Mouse (Mus musculus): Measurements from ENCODE around the gene Rbm8a. TPM values are rescaled to one million over a fixed set of nuclear protein-coding genes. Genes with fewer than 3 reads are reported as not detected.

The Rbm8a gene
- 34.5 TPM for polyA plus RNA-seq (2014; fragmentation: Illumina TruSeq; extraction: RNeasy Lipid Tissue Mini Kit (QIAGEN cat#74804); ENCODE audit: low read depth, low replicate concordance)

DNA sequence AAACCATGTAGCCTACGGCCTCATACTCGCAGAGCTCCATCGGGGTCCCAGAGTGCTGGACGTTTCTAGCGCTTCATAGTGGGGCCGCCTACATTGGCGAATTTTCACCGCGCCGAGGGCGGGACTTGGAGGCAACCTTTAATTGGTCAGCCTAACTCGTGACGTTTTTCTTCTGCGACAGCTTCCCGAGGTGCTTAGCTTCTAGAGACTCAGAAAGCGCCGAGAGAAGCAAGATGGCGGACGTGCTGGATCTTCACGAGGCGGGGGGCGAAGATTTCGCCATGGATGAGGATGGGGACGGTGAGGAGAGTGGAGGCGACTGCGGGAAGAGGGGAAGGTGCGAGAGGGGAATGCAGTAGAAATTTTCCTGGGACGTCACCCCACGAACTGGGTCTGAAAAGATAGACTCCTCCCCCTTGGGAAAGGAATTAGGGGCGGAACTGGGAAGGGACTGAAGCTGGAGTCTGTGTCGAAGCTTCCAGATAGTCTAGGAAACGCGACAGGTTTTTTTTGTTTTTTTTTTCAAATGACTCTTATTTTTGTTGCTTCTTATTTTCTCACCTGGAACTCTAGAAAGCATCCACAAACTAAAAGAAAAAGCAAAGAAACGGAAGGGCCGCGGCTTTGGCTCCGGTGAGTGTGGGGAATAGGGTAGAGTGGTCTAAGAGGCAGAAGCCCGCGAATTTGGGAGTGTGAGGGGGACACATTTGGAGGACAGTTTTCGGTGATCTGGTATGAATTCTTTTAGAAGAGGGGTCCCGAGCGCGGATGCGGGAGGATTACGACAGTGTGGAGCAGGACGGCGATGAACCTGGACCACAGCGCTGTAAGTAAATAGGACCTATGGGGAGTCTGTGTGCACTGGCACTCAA, at the start of gene Rbm8a:
Rbm8a (plus strand) TSS at position 205 of the 872 bp plus-strand sequence.

DNA sequence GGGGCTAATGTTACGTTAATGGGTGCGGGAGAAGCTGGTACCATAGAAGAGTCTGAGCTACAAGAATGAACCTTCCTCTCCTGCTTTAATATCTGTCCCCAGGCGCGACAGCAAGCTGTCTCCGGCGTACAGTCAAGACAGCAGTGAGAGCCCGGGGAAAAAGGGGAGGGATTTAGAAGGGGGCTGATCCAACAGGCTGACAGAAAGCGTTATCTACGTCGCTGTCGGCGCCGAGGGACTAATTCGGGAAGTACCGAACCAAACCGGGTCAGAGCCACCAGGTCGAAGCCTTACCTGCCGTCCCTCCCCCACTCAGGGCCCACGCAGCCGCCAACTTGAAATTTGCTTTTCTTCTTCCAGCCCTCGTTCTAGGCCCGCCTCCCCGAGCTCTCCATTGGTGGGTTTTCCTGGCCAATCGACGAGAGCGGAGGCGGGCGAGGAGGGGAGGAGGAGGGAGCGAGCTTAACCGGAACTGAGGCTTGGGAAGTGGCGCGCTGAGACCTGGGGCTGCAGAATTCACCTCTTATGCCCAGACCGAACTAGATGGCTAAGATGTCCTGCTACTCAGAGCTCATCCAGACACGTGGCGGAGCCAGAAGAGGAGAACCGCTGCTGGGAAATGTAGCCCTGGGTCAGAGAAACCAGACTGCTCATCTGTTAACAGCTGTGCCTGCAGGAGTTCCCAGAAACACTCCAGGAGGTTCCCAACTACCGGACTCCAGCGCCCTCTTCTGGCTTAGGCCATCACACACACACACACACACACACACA, 35.8 kb upstream of the Rbm8a start, which contains the start of gene Polr3gl:
Polr3gl (minus strand) TSS at position 392 of the 771 bp plus-strand sequence.

GRCm38 (mm10) chr3:96596228-96596707, 33.5 kb upstream of the Rbm8a start, which contains the start of gene Ankrd34a:
TSS of gene Ankrd34a (plus strand) at chr3:96596636.

DNA sequence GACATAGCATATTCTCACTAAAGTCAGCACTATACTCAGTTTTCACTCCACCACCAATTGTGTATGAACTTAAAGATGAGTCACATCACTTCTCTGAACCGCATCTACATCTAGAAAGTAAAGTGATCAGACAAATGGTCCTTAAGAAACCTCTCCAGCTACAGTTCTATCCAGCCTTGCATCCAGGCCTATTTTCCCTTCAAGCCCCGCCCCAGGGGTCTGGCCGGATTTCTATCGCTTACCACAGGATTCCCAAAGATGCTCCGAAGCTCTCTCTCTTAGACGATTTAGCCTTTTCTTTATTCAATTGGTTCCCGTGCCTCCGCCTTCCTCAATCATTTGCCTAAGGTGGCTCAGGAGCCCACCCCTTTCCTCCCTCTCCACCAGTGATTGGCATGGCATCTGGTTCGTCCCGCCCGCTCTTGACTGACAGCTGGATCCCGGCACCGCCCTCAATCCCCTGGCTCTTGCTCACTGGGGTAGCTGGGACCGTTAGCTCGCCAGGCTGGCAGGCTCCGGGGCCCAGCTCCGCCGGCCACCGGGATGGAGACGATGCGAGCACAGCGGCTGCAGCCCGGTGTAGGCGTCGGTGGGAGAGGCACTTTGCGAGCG, 29.0 kb upstream of the Rbm8a start, which contains the start of gene Lix1l:
Lix1l (plus strand) TSS at position 511 of the 612 bp plus-strand sequence.

GRCm38 (mm10) chr3:96634928-96635879, 5.5 kb downstream of the Rbm8a start, which contains the start of the genes Pex11b and Gm42957:
TSS of gene Pex11b (plus strand) at chr3:96635376.
TSS of gene Gm42957 (plus strand) at chr3:96635474.

GRCm38 (mm10) chr3:96645018-96645649, 15.4 kb downstream of the Rbm8a start, which contains the start of gene Itga10:
TSS of gene Itga10 (plus strand) at chr3:96645584.

DNA sequence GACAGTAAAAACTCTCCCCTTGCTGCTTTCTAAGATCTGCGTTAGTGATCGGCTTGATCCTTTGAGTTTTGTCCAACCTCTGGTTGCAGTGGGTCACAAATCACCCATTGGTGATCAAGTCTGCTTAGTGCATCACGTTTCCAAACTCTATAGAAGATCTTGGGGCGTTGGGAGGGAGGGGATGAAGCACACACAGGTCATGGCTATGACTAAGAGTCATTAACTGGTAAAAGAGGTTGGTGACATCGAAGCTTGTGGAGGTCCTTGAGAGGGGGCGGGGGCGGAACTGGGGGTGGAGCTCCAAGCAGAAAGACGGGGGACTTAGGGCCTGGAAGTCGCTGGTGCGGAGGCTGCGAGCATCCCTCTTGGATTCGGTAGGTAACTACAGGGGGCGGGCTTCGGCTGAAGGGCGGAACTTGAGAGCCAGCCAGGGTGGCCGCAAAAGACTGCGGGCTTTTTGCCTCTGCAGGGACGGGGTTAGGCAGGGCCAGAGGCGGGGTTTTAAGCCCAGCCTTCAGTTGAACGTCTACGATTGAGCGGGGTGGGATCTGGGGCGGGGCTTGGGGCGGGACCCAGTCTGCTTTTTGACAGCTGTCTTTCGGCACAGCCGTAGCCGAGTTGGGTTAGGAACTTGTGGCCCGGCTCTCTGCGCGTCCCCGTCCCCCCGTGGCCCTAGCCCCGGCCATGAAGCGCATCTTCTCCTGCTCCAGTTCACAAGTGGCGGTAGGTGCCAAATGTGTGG, 40.2 kb downstream of the Rbm8a start, which contains the start of gene Ankrd35:
Ankrd35 (plus strand) TSS at position 405 of the 742 bp plus-strand sequence.

Other genes with a start within 250 kb of the Rbm8a start
- gene BC107364, start 177.6 kb upstream of the Rbm8a start, polyA plus RNA-seq (2014; fragmentation: Illumina TruSeq; extraction: RNeasy Lipid Tissue Mini Kit (QIAGEN cat#74804); ENCODE audit: low read depth, low replicate concordance) = not detected
- 209 TPM for gene Hfe2, start 104.8 kb upstream of the Rbm8a start, polyA plus RNA-seq (2014; fragmentation: Illumina TruSeq; extraction: RNeasy Lipid Tissue Mini Kit (QIAGEN cat#74804); ENCODE audit: low read depth, low replicate concordance)
- 516 TPM for gene Txnip, start 72.0 kb upstream of the Rbm8a start, polyA plus RNA-seq (2014; fragmentation: Illumina TruSeq; extraction: RNeasy Lipid Tissue Mini Kit (QIAGEN cat#74804); ENCODE audit: low read depth, low replicate concordance)
- 2.6 TPM for gene Gm16253, start 52.9 kb upstream of the Rbm8a start, polyA plus RNA-seq (2014; fragmentation: Illumina TruSeq; extraction: RNeasy Lipid Tissue Mini Kit (QIAGEN cat#74804); ENCODE audit: low read depth, low replicate concordance)
- gene Polr3gl, start 35.8 kb upstream of the Rbm8a start, polyA plus RNA-seq (2014; fragmentation: Illumina TruSeq; extraction: RNeasy Lipid Tissue Mini Kit (QIAGEN cat#74804); ENCODE audit: low read depth, low replicate concordance) = 56.2 TPM
- 1.2 TPM for gene Ankrd34a, start 33.3 kb upstream of the Rbm8a start, polyA plus RNA-seq (2014; fragmentation: Illumina TruSeq; extraction: RNeasy Lipid Tissue Mini Kit (QIAGEN cat#74804); ENCODE audit: low read depth, low replicate concordance)
- 31.8 TPM for gene Lix1l, start 28.8 kb upstream of the Rbm8a start, polyA plus RNA-seq (2014; fragmentation: Illumina TruSeq; extraction: RNeasy Lipid Tissue Mini Kit (QIAGEN cat#74804); ENCODE audit: low read depth, low replicate concordance)
- gene Pex11b, start 5.4 kb downstream of the Rbm8a start, polyA plus RNA-seq (2014; fragmentation: Illumina TruSeq; extraction: RNeasy Lipid Tissue Mini Kit (QIAGEN cat#74804); ENCODE audit: low read depth, low replicate concordance) = 39.6 TPM
- not detected for gene Gm42957, start 5.5 kb downstream of the Rbm8a start, polyA plus RNA-seq (2014; fragmentation: Illumina TruSeq; extraction: RNeasy Lipid Tissue Mini Kit (QIAGEN cat#74804); ENCODE audit: low read depth, low replicate concordance)
- 2.5 TPM for gene Itga10, start 15.7 kb downstream of the Rbm8a start, polyA plus RNA-seq (2014; fragmentation: Illumina TruSeq; extraction: RNeasy Lipid Tissue Mini Kit (QIAGEN cat#74804); ENCODE audit: low read depth, low replicate concordance)
- gene Ankrd35, start 40.2 kb downstream of the Rbm8a start, polyA plus RNA-seq (2014; fragmentation: Illumina TruSeq; extraction: RNeasy Lipid Tissue Mini Kit (QIAGEN cat#74804); ENCODE audit: low read depth, low replicate concordance) = 1.1 TPM
- 17.0 TPM for gene Pias3, start 66.5 kb downstream of the Rbm8a start, polyA plus RNA-seq (2014; fragmentation: Illumina TruSeq; extraction: RNeasy Lipid Tissue Mini Kit (QIAGEN cat#74804); ENCODE audit: low read depth, low replicate concordance)
- gene Nudt17, start 78.6 kb downstream of the Rbm8a start, polyA plus RNA-seq (2014; fragmentation: Illumina TruSeq; extraction: RNeasy Lipid Tissue Mini Kit (QIAGEN cat#74804); ENCODE audit: low read depth, low replicate concordance) = 4.1 TPM
- 23.6 TPM for gene Polr3c, start 97.7 kb downstream of the Rbm8a start, polyA plus RNA-seq (2014; fragmentation: Illumina TruSeq; extraction: RNeasy Lipid Tissue Mini Kit (QIAGEN cat#74804); ENCODE audit: low read depth, low replicate concordance)
- 24.0 TPM for gene Rnf115, start 97.7 kb downstream of the Rbm8a start, polyA plus RNA-seq (2014; fragmentation: Illumina TruSeq; extraction: RNeasy Lipid Tissue Mini Kit (QIAGEN cat#74804); ENCODE audit: low read depth, low replicate concordance)
- not detected for gene Pdzk1, start 199.4 kb downstream of the Rbm8a start, polyA plus RNA-seq (2014; fragmentation: Illumina TruSeq; extraction: RNeasy Lipid Tissue Mini Kit (QIAGEN cat#74804); ENCODE audit: low read depth, low replicate concordance)
- gene Cd160, start 199.4 kb downstream of the Rbm8a start, polyA plus RNA-seq (2014; fragmentation: Illumina TruSeq; extraction: RNeasy Lipid Tissue Mini Kit (QIAGEN cat#74804); ENCODE audit: low read depth, low replicate concordance) = not detected

Measured in heart, adult 10 weeks (tissue).